Mouse (Mus musculus) layer of hippocampus, postnatal 10 days (tissue): Measurements from ENCODE around the gene Rundc3a. TPM values are rescaled to one million over a fixed set of nuclear protein-coding genes. Genes with fewer than 3 reads are reported as not detected.
"Not testable (repeated sequence)": the region's sequence is repeated elsewhere in the genome, so short reads cannot be mapped to it uniquely, and the experiment has no call there.

Experiments
- DNase-seq, 2 experiments: peaks; one replicate each; pipeline ENCODE4 v3.0.0; 2021; ENCODE audit warnings: low spot score in 2 of 2
- long read RNA-seq: library from polyadenylated mRNA; stranded (forward); transcript quantifications from one replicate; pipeline ENCODE4 v2.0.0, GENCODE M21; 2023
- total RNA-seq, 2 experiments: library from RNA; stranded (reverse); gene quantifications; 2 replicates each; pipeline ENCODE4 v1.2.3; 2021

Rundc3a gene
- total RNA-seq = 100 to 1,000 TPM; 356 to 431 TPM
- long read RNA-seq, transcript Rundc3a-202 (11 exons, 1,837 nt) = minor isoform, 59 of 316 reads
- long read RNA-seq, transcript Rundc3a-201 (11 exons, 2,046 nt) = major isoform, 124 of 316 reads
- long read RNA-seq, transcript Rundc3a-203 (11 exons, 1,822 nt) = minor isoform, 8 of 316 reads
- long read RNA-seq, partial matches to known transcripts = 22 of 316 reads
- long read RNA-seq, other reads (novel, unspliced or antisense) = 100 of 316 reads

GRCm38 (mm10) chr11:102393238-102393634, at the start of gene Rundc3a:
Gene Rundc3a, plus strand, starts transcription at chr11:102393403.
- peak; percentile 98 for DNase-seq

- DNase-seq = no peak
Observed at GRCm38 (mm10) chr11:102344458-102344857, 48.7 kb upstream of the Rundc3a start.

- DNase-seq = no peak
Observed at GRCm38 (mm10) chr11:102346926-102347325, 46.3 kb upstream of the Rundc3a start.

GRCm38 (mm10) chr11:102347683-102348082, 45.5 kb upstream of the Rundc3a start:
- DNase-seq = no peak

GRCm38 (mm10) chr11:102348101-102348585, 45.1 kb upstream of the Rundc3a start:
- DNase-seq = no peak

GRCm38 (mm10) chr11:102348771-102349170, 44.4 kb upstream of the Rundc3a start:
- DNase-seq = no peak

- DNase-seq = no peak
Observed at GRCm38 (mm10) chr11:102349189-102349954, 43.8 kb upstream of the Rundc3a start.

- DNase-seq = no peak
Observed at GRCm38 (mm10) chr11:102350416-102350815, 42.8 kb upstream of the Rundc3a start.

- no peak for DNase-seq
Observed at GRCm38 (mm10) chr11:102350981-102351523, 42.2 kb upstream of the Rundc3a start.

GRCm38 (mm10) chr11:102352378-102352777, 40.8 kb upstream of the Rundc3a start:
- no peak for DNase-seq

GRCm38 (mm10) chr11:102353021-102353431, 40.2 kb upstream of the Rundc3a start:
- no peak for DNase-seq

- no peak for DNase-seq
Observed at GRCm38 (mm10) chr11:102355501-102355900, 37.7 kb upstream of the Rundc3a start.

GRCm38 (mm10) chr11:102356190-102356589, 37.0 kb upstream of the Rundc3a start:
- no peak for DNase-seq

GRCm38 (mm10) chr11:102356636-102357350, 36.4 kb upstream of the Rundc3a start:
- DNase-seq = no peak

- no peak for DNase-seq
Observed at GRCm38 (mm10) chr11:102358365-102358764, 34.8 kb upstream of the Rundc3a start.

- DNase-seq = no peak
Observed at GRCm38 (mm10) chr11:102361776-102362495, 31.3 kb upstream of the Rundc3a start.

- no peak for DNase-seq
Observed at GRCm38 (mm10) chr11:102363623-102364022, 29.6 kb upstream of the Rundc3a start.

- no peak for DNase-seq
Observed at GRCm38 (mm10) chr11:102364570-102365371, 28.4 kb upstream of the Rundc3a start.

- no peak for DNase-seq
Observed at GRCm38 (mm10) chr11:102365699-102366098, 27.5 kb upstream of the Rundc3a start.

GRCm38 (mm10) chr11:102366103-102366502, 27.1 kb upstream of the Rundc3a start, which contains the start of gene Slc4a1:
Gene Slc4a1, minus strand, starts transcription at chr11:102366203.
- DNase-seq = not testable (repeated sequence)
